Mouse (Mus musculus) intestine, embryonic 15.5 days (tissue): ENCODE measurements around the gene Timp3. TPM values are rescaled to one million over a fixed set of nuclear protein-coding genes. Genes with fewer than 3 reads are reported as not detected.

ENCODE experiments used
- polyA plus RNA-seq: library from polyadenylated mRNA; unstranded; fragments of >200 nt; fragmentation: Nextera tagmentation; extraction: Ambion mirVana; gene quantifications from 2 replicates; pipeline ENCODE4 v1.2.1, GENCODE M21; 2015

The Timp3 gene
- polyA plus RNA-seq, 1 experiment from 2014 or later, result 44.6 TPM

Other genes starting within 250 kb of the Timp3 start
- 2.1 and 3.0 TPM in 2 replicates for gene Syn3, start 198.5 kb downstream of the Timp3 start, polyA plus RNA-seq